Mouse (Mus musculus) liver, adult 2 months (tissue): ENCODE results near the gene Fam107a. TPM values are rescaled to one million over a fixed set of nuclear protein-coding genes. Genes with fewer than 3 reads are reported as not detected.

Source experiments
- DNase-seq: peaks from one replicate; pipeline ENCODE4 v3.0.0-alpha.2; 2011; ENCODE audit warnings: low read depth, low spot score; ENCODE audit errors: extremely low read depth
- H3K27ac ChIP-seq: fragments of 200-500 bp; replicated peaks from 2 replicates; pipeline ENCODE4 v1.5.1; 2012; ENCODE audit warnings: low read depth, mild to moderate bottlenecking, control low read depth, inconsistent platforms, low read length; ENCODE audit not compliant: insufficient read depth
- H3K27me3 ChIP-seq: fragments of 200-500 bp; 2 replicates; pipeline ENCODE4 v1.6.1; 2012; ENCODE audit warnings: mild to moderate bottlenecking, moderate library complexity, low read length, inconsistent platforms; ENCODE audit not compliant: control insufficient read depth, insufficient read depth
- H3K36me3 ChIP-seq: fragments of 200-500 bp; 2 replicates; pipeline ENCODE4 v1.6.1; 2012; ENCODE audit warnings: low read length, inconsistent platforms; ENCODE audit not compliant: control insufficient read depth, insufficient read depth
- H3K4me1 ChIP-seq: fragments of 200-500 bp; 2 replicates; pipeline ENCODE4 v1.6.1; 2011; ENCODE audit warnings: low read length; ENCODE audit not compliant: control insufficient read depth, insufficient read depth
- H3K4me3 ChIP-seq: fragments of 200-500 bp; 2 replicates; pipeline ENCODE4 v1.5.1; 2011; ENCODE audit warnings: low read depth, mild to moderate bottlenecking, control low read depth, low read length, moderate library complexity; ENCODE audit not compliant: insufficient read depth
- H3K79me2 ChIP-seq: fragments of 200-500 bp; 2 replicates; pipeline ENCODE4 v1.6.1; 2012; ENCODE audit warnings: inconsistent platforms, mild to moderate bottlenecking, low read length, moderate library complexity; ENCODE audit not compliant: control insufficient read depth, insufficient read depth
- H3K9ac ChIP-seq: fragments of 200-500 bp; 2 replicates; pipeline ENCODE4 v1.6.1; 2012; ENCODE audit warnings: low read depth, mild to moderate bottlenecking, control low read depth, inconsistent platforms, low read length
- CTCF ChIP-seq: fragments of 200-500 bp; IDR thresholded peaks from 2 replicates; pipeline ENCODE4 v1.5.1; 2011; ENCODE audit warnings: low read depth, low read length, control low read depth
- POLR2A ChIP-seq: fragments of 200-500 bp; IDR thresholded peaks from 2 replicates; pipeline ENCODE4 v1.6.1; 2011; ENCODE audit warnings: low read length, control low read depth; ENCODE audit not compliant: insufficient read depth; ENCODE audit errors: extremely low read depth
- WGBS: fragments of 180-500 bp; shearing (Covaris S2); methylation state at CpG from one replicate; pipeline ENCODE4 v1.1.7; 2018; 5-methylcytosine and 5-hydroxymethylcytosine counted together
- polyA plus RNA-seq: library from polyadenylated mRNA; depleted of rRNA; stranded (reverse); fragments of >200 nt; gene quantifications from 2 replicates; pipeline ENCODE4 v1.2.3, GENCODE M21; 2012
- total RNA-seq: library from RNA; depleted of rRNA; stranded (reverse); fragments of >200 nt; gene quantifications from 2 replicates; pipeline ENCODE4 v1.2.3, GENCODE M21; 2014

Fam107a gene
- total and polyA plus RNA-seq, 2 experiments, result not detected

DNA sequence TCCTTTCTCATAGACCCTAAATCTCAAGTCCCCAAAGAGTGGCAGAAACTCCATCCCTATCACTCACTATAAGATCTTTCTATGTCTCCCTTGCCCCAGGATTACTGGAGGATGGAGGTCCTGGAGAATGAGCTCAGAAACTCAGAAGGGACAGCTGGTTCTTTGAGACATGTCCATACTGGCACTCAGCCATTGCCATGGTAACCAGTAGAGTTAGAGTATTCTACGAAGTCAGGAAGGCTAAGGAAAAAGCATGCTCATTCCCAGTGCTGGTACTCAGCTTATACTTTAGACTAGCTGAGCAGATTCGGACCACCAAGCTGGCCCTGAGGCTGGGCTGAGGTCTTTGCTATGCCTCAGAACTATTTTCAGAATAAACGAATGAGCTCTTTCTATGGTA is 16.7 kb upstream of the Fam107a start:
- no peaks in the 10 kb centered on the region for H3K27me3 ChIP-seq
- no peak overlapping the region for H3K4me3 ChIP-seq
- H3K36me3 ChIP-seq, result no peaks in the 10 kb centered on the region
- 83% methylated on average over 3 of the region's 3 CpGs for WGBS
- H3K79me2 ChIP-seq, result no peaks in the 10 kb centered on the region
- no peak overlapping the region for H3K9ac ChIP-seq
- DNase-seq, result no peak
- H3K4me1 ChIP-seq, result peaks cover 8% of the 10 kb centered on the region; the same call in 1 of the 2 replicates
- TF ChIP-seq CTCF (no peak), POLR2A (no peak)
- no peak overlapping the region for H3K27ac ChIP-seq

DNA sequence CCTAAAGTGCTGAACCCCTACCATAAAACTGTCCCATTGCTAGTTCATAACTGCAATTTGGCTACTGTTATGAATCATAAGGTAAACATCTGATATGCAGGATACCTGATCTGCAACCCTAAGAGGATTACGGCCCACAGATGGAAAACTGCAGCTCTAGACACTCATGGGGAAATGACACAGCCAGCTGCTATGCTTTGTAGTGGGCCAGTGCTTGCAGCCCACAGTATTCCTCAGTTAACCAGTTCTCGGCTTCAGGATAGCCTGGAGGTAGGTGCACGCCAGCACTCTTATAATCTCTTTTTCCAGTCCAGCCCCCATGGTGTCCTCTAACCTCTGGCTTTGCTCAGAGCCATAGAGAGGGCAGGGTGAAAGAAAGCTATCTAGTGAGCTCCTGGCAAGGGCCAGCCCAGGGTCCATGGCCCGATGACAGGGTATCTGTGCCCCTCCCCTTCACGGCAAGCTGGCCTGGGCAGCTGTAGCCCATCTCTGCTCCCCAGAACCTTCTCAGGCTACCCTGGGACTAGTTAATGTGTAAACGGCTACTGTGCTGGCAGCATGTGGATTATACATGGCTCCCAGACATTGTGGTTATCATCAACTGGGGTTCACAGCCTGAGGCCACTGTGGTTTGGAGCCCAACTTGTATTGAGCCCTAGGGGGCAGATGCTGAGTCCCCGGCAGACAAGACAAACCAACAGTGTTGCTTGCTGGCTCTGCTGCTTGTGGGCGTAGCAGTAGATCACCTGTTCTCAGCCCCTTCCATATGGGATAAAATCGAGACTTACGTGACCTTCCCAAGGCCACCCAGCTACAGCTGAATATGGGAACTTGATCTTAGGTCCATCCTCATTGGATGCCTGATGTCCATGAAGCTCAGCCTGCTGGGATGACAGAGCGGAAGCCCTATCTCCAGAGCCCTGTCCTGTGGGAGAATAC is 14.8 kb upstream of the Fam107a start:
- Histone ChIP-seq H3K4me1 (peaks cover 13% of the 10 kb centered on the region), H3K4me3 (no peak overlapping the region), H3K36me3 (no peaks in the 10 kb centered on the region), H3K9ac (no peak overlapping the region), H3K79me2 (no peaks in the 10 kb centered on the region), H3K27me3 (no peaks in the 10 kb centered on the region), H3K27ac (peak overlapping the region; percentile 60)
- 45% methylated on average over 11 of the region's 11 CpGs for WGBS
- DNase-seq, result peak; percentile 89
- TF ChIP-seq POLR2A (no peak), CTCF (no peak)

DNA sequence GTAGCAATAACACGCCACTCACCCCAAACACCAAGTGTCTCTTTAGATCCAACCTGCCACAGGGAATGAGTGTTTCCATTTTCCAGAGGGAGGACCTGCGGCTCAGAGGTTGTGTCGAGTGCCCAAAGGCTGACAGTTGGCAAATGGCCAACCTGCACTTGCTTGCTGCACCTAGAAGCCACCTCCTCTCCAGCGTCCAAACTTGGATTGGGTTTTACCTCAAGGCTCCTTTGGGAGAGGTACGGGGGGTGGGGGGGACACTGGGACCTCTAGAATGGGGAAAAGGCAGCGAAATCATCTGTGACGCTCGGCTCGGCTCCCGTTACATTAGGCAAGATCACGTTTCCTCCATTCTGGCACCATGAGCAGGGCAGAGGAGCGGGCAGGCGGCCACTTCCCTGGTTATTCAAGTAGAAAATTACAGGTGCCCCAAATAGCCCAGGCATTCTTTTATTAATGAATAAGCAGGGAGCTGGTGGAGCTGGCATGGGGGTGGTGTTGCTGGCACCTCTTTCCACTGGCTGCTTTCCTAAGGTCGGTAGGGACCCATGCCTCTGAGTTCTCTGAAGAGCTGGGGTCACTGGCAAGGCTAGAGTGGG is 13.6 kb upstream of the Fam107a start:
- 34% methylated on average over 14 of the region's 14 CpGs for WGBS
- DNase-seq, result peak; percentile 92
- peaks cover 23% of the 10 kb centered on the region for H3K4me1 ChIP-seq

DNA sequence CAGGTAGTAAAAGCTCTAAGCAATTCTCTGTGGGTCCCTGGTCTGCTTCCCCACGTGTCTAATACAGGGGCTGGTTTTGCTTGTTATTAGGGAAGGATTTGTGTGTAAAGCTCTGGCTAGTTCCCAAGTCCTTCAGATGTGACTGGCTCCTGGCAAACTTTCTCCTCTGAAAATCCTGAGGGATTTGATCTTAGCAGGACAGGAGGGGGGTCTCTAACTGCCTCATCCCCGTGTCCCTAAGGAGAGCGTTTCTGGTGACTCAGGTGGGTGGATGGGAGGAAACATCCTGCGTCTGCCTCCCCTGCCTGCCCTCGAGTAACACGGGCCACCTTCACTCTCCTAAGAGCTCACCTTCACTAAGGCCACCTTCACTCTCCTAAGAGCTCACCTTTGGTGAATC is 12.6 kb upstream of the Fam107a start:
- DNase-seq, result no peak
- no peaks in the 10 kb centered on the region for H3K27me3 ChIP-seq
- no peaks in the 10 kb centered on the region for H3K36me3 ChIP-seq
- WGBS, result 78% methylated on average over 6 of the region's 6 CpGs
- no peak overlapping the region for H3K9ac ChIP-seq
- peaks cover 24% of the 10 kb centered on the region for H3K4me1 ChIP-seq
- no peak overlapping the region for H3K4me3 ChIP-seq
- H3K79me2 ChIP-seq, result no peaks in the 10 kb centered on the region
- no peak overlapping the region for H3K27ac ChIP-seq
- TF ChIP-seq CTCF (no peak), POLR2A (no peak)

More for the DNA sequence above, 13.6 kb upstream of the Fam107a start:
- no peaks in the 10 kb centered on the region for H3K36me3 ChIP-seq
- no peak for TF ChIP-seq CTCF
- TF ChIP-seq POLR2A, result no peak
- H3K27ac ChIP-seq, result peak overlapping the region; percentile 41
- no peak overlapping the region for H3K4me3 ChIP-seq
- no peaks in the 10 kb centered on the region for H3K27me3 ChIP-seq
- no peaks in the 10 kb centered on the region for H3K79me2 ChIP-seq
- no peak overlapping the region for H3K9ac ChIP-seq

DNA sequence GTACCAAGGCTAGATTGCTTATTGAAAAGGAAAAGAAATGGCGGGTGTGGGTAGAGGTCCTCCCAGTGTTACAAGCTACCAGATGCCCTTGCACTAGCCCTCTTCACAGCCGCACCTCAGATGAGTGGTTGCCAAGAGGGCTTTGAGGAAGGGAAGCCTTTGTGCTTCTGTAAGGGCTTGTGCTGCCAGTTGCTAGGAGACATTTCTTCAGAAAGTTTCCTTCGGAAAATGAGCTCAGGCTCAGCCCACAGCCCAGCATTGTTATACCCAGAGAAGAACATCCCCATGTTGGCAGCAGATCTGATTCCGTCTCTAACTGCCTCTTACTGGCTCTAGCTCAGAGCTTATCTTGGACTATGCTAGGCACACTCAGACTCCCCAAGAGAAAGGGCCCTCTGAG is 11.7 kb upstream of the Fam107a start:
- DNase-seq, result no peak
- H3K4me1 ChIP-seq, result peaks cover 24% of the 10 kb centered on the region

DNA sequence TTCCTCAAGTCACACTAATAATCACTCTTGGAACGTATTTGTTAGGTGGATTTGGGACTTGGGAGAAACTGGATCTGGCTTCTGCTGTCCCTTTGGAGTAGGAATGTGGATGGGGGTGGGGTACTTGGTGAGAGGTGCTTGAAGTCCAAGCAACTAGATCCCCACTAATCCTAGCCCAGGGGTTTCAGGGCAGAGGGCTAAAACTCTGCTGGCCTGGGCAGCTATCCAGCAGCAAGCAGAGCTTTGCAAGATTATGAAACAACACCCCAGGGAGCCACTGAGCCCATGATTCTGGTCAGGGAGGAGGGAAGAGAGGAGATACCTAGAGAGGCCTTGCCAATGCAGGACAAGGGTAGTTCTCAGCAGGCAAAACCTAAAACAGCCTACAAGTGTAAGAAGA is 9.5 kb upstream of the Fam107a start:
- no peak overlapping the region for H3K9ac ChIP-seq
- no peak overlapping the region for H3K4me3 ChIP-seq
- H3K36me3 ChIP-seq, result no peaks in the 10 kb centered on the region
- H3K4me1 ChIP-seq, result peaks cover 18% of the 10 kb centered on the region
- peak; percentile 84 for DNase-seq
- H3K27ac ChIP-seq, result peak overlapping the region; percentile 67
- 18% methylated on average over 1 of the region's 1 CpGs for WGBS
- no peaks in the 10 kb centered on the region for H3K79me2 ChIP-seq
- no peak for TF ChIP-seq CTCF
- no peak for TF ChIP-seq POLR2A
- H3K27me3 ChIP-seq, result no peaks in the 10 kb centered on the region

More for the DNA sequence above, 11.7 kb upstream of the Fam107a start:
- Histone ChIP-seq H3K27ac (no peak overlapping the region), H3K9ac (no peak overlapping the region), H3K36me3 (no peaks in the 10 kb centered on the region), H3K4me3 (no peak overlapping the region), H3K27me3 (no peaks in the 10 kb centered on the region), H3K79me2 (no peaks in the 10 kb centered on the region)
- 91% methylated on average over 4 of the region's 4 CpGs for WGBS
- TF ChIP-seq CTCF, result no peak
- no peak for TF ChIP-seq POLR2A
